Mouse (Mus musculus) liver, embryonic 11.5 days (tissue): ENCODE data around the gene Eif4a3. TPM values are rescaled to one million over a fixed set of nuclear protein-coding genes. Genes with fewer than 3 reads are reported as not detected.
"Not testable (repeated sequence)": the region's sequence is repeated elsewhere in the genome, so short reads cannot be mapped to it uniquely, and the experiment has no call there.

ENCODE experiments used
- ATAC-seq: fragments of 200-750 bp; cut with Nextera tagmentation; replicated peaks from 2 replicates; pipeline ENCODE4 v1.8.0; 2017; ENCODE audit warnings: moderate number of reproducible peaks, mild to moderate bottlenecking, moderate TSS enrichment, moderate library complexity; ENCODE audit not compliant: low FRiP score
- DNase-seq: peaks from one replicate; pipeline ENCODE4 v3.0.0-alpha.2; 2017; ENCODE audit warnings: low spot score
- H3K27ac ChIP-seq: fragments of 300-500 bp; sonication (generic); 2 replicates; pipeline ENCODE4 v1.5.1; 2014; ENCODE audit warnings: mild to moderate bottlenecking, low read depth, low read length, control low read depth
- H3K27me3 ChIP-seq: fragments of 300-500 bp; sonication (generic); replicated peaks from 2 replicates; pipeline ENCODE4 v1.6.1; 2014; ENCODE audit warnings: low read length, mixed read lengths; ENCODE audit not compliant: control insufficient read depth, insufficient read depth
- H3K36me3 ChIP-seq: fragments of 300-500 bp; sonication (generic); 2 replicates; pipeline ENCODE4 v1.6.1; 2014; ENCODE audit warnings: mild to moderate bottlenecking, low read length, moderate library complexity, mixed read lengths; ENCODE audit not compliant: control insufficient read depth, insufficient read depth
- H3K4me1 ChIP-seq: fragments of 300-500 bp; sonication (generic); replicated peaks from 2 replicates; pipeline ENCODE4 v1.6.1; 2014; ENCODE audit warnings: low read length, mixed read lengths; ENCODE audit not compliant: control insufficient read depth, insufficient read depth
- H3K4me2 ChIP-seq: fragments of 300-500 bp; sonication (generic); 2 replicates; pipeline ENCODE4 v1.6.1; 2014; ENCODE audit warnings: mild to moderate bottlenecking, control low read depth, moderate library complexity
- H3K4me3 ChIP-seq: fragments of 300-500 bp; sonication (generic); 2 replicates; pipeline ENCODE4 v1.5.1; 2014; ENCODE audit warnings: low read depth, low read length, control low read depth
- H3K9ac ChIP-seq: fragments of 300-500 bp; sonication (generic); 2 replicates; pipeline ENCODE4 v1.6.1; 2014; ENCODE audit warnings: low read depth, low read length, control low read depth
- H3K9me3 ChIP-seq: fragments of 300-500 bp; sonication (generic); 2 replicates; pipeline ENCODE4 v1.6.1; 2016; ENCODE audit warnings: low read length, inconsistent platforms, mixed read lengths; ENCODE audit not compliant: control insufficient read depth
- WGBS: fragments of 180-500 bp; shearing (Covaris S2); extraction: QIAGEN DNeasy Blood & Tissue Kit; methylation state at CpG from one replicate; pipeline ENCODE4 v1.1.7; 2014; 5-methylcytosine and 5-hydroxymethylcytosine counted together
- polyA plus RNA-seq: library from polyadenylated mRNA; unstranded; fragments of >200 nt; fragmentation: Nextera tagmentation; extraction: Ambion mirVana; gene quantifications from 2 replicates; pipeline ENCODE4 v1.2.1, GENCODE M21; 2014

Gene Eif4a3
- polyA plus RNA-seq, 1 experiment from 2014 or later: 404 TPM

DNA sequence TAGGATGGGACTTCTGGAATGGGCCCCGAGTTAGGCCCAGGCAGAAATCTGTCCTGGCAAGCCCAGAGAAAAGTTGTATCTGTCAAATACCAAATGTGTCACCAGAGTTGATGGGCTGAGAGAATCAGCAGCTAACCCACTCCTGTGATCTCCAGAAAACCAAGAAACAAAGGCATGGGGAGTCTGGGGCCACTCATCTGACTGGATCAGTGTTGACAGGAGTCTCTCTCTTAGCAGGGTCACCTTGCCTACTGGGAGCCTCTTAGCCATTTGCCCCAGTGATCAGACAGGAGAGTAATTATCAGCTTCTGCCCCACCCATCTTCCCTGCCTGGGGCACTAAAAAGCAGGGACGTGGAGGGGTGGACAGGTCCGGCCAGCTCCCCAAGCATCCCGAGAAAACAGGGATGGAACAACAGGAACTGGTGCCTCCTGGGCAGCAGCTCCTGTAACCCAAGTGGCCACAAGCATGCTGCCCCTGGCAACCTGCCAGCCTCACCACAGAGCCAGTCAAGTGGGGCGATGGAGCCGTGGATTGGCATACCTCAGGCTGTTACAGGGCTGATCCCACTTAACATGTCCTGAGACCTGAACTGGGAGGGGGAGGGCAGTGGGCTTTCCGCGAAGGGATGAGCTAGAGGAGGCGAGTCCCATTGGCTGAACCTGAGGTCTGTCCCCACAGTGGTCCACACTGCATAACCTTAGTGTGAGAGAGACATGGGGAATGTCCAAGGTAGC lies 13.9 kb downstream of the Eif4a3 start:
- Histone ChIP-seq H3K4me2 (no peak overlapping the region), H3K4me1 (no peaks in the 10 kb centered on the region), H3K27me3 (no peaks in the 10 kb centered on the region), H3K27ac (no peak overlapping the region), H3K9ac (no peak overlapping the region), H3K4me3 (no peak overlapping the region), H3K9me3 (no peaks in the 10 kb centered on the region), H3K36me3 (peaks cover 39% of the 10 kb centered on the region)
- ATAC-seq: no peak
- no peak for DNase-seq
- WGBS: 77% methylated on average over 9 of the region's 9 CpGs

GRCm38 (mm10) chr11:119281030-119281429 lies 18.9 kb downstream of the Eif4a3 start:
- Histone ChIP-seq H3K9ac (no peak overlapping the region), H3K4me3 (no peak overlapping the region), H3K9me3 (no peaks in the 10 kb centered on the region), H3K27ac (no peak overlapping the region), H3K4me2 (no peak overlapping the region), H3K27me3 (no peaks in the 10 kb centered on the region), H3K36me3 (peaks cover 6% of the 10 kb centered on the region; the same call in 1 of the 2 replicates), H3K4me1 (no peaks in the 10 kb centered on the region)
- WGBS: 82% methylated on average over 15 of the region's 15 CpGs
- DNase-seq: no peak
- no peak for ATAC-seq

GRCm38 (mm10) chr11:119273186-119273930 lies 26.5 kb downstream of the Eif4a3 start:
- Histone ChIP-seq H3K4me3 (no peak overlapping the region), H3K27ac (no peak overlapping the region), H3K9ac (no peak overlapping the region), H3K27me3 (no peaks in the 10 kb centered on the region), H3K4me1 (peaks cover 7% of the 10 kb centered on the region), H3K9me3 (no peaks in the 10 kb centered on the region), H3K4me2 (no peak overlapping the region), H3K36me3 (peaks cover 11% of the 10 kb centered on the region; the same call in 1 of the 2 replicates)
- no peak; the same call in 1 of the 2 replicates for ATAC-seq
- DNase-seq: no peak
- WGBS: 79% methylated on average over 8 of the region's 8 CpGs

DNA sequence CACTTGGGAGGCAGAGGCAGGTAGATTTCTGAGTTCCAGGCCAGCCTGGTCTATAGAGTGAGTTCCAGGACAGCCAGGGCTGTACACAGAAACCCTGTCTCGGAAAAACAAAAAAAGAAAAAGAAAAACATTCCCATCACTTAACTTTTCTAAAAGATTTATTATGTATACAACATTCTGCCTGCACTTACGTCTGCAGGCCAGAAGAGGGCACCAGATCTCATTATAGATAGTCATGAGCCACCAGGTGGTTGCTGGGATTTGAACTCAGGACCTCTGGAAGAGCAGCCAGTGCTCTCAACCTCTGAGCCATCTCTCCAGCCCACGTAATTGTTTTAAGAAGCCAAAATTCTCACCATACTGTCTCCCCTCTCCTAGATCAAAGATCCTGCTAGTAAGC lies 27.4 kb downstream of the Eif4a3 start:
- not testable (repeated sequence) for DNase-seq, H3K9ac ChIP-seq, H3K4me3 ChIP-seq, H3K9me3 ChIP-seq, H3K27me3 ChIP-seq, H3K27ac ChIP-seq, H3K4me2 ChIP-seq, H3K4me1 ChIP-seq, ATAC-seq
- WGBS: 72% methylated on average over 3 of the region's 3 CpGs
- H3K36me3 ChIP-seq: peaks cover 11% of the 10 kb centered on the region; the same call in 1 of the 2 replicates

DNA sequence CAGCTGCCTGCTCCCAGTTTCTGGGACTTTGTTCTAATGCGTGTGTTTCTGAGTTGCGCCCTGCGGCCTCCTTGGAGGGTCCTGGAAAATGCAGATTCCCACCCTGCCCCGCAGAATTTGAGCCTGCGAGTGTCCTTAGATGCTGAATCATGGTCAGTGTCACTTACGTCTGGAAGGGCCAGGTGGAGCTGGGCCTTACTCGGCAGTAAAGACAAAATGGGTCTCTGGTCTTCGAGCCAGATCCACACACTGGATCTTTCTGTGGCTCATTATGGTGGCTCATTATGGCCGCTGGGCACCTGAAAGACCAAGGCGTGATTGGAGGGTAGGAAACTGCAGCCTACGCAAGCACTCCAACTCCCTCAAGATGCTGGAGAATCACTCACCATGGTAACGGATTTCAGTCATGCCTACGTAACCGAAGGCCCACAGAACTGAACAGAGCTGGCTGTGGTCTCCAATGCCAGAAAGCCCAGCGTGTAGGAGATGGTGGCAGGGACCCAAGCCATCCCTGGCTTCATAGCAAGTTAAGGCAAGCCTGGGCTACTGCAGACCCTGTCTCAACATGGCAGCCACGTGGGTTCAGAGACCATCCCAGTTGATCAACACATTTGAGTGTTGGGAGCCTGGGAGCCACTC lies 31.2 kb downstream of the Eif4a3 start:
- no peaks in the 10 kb centered on the region for H3K9me3 ChIP-seq
- peak overlapping the region; percentile 63 for H3K4me3 ChIP-seq
- H3K4me2 ChIP-seq: peak overlapping the region; percentile 99
- ATAC-seq (no peak), DNase-seq (no peak)
- H3K36me3 ChIP-seq: peaks cover 7% of the 10 kb centered on the region; the same call in 1 of the 2 replicates
- H3K27me3 ChIP-seq: no peaks in the 10 kb centered on the region
- H3K9ac ChIP-seq: peak overlapping the region; percentile 67
- H3K27ac ChIP-seq: peak overlapping the region; percentile 36
- H3K4me1 ChIP-seq: peaks cover 9% of the 10 kb centered on the region
- 73% methylated on average over 16 of the region's 16 CpGs for WGBS

DNA sequence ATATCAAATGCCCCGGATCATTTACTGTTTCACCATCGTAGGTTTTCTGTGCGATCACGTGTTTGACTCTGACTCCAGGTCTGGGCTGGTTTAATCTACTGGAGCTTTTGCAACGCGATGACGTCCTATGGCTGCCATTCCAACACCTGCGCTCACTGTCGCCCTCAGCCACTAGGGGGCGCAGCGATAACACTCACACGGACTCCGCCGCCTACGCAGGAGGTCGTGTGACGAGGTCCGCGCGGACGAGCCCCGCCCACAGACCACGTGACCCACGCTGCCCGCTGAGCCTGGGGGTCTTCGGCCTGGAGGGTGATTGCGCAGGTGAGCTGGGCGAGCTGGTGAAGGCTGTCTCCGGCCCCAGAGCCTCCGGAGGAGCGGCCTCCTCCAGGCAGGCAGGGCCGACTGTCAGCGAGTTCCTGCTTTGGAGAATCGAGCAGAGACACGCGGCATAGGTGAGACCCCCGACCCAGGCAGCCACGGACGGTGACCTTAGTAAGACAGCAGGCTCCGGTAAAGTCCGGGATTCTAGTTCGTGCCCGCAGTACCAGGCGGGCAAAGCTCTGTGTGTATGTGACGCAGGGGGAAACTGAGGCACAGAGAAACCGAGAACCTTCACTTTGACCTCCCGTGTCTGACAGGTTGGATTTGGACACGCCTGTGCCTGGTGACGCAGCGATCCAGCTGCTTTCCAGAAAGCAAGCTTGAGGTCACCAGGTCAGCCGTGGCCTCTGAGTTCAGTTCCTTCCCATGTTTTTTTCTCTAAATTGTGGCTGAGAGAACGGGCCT lies 31.9 kb downstream of the Eif4a3 start, which contains the start of gene Gaa:
TSS of gene Gaa (plus strand) at position 120 of the 789 bp plus-strand sequence.
- Histone ChIP-seq H3K27me3 (no peaks in the 10 kb centered on the region), H3K9me3 (no peaks in the 10 kb centered on the region), H3K4me3 (peak within 1 kb of the TSS; percentile 63), H3K4me1 (peaks cover 9% of the 10 kb centered on the region), H3K36me3 (peaks cover 5% of the 10 kb centered on the region; the same call in 1 of the 2 replicates), H3K9ac (peak within 1 kb of the TSS; percentile 67), H3K4me2 (peak within 1 kb of the TSS; percentile 99), H3K27ac (peak within 1 kb of the TSS; percentile 36; the same call in 1 of the 2 replicates)
- ATAC-seq: peak; percentile 84
- DNase-seq: peak; percentile 93
- WGBS: 4% methylated on average over 52 of the region's 52 CpGs

DNA sequence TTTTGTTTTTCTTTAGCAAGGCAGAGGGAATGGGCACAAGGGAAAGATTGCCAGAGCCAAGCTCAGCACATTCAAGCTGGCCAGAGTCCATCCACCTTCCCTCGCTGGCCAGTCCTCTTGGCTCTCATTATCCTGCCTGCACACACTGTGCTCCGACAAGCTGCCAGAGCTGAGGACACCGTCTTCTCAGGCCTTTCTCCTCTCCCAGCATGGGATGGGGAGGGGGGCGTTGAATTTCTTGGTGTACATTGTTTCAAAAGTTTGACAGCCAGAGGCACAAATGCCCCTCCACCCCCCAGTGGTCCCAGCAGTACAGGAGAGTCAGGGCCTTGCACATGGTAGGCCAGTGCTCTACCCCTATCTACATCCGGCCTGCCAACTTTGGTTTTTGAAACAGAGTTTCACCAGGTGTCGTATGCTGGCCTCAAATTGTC lies 32.6 kb downstream of the Eif4a3 start:
- H3K27ac ChIP-seq: no peak overlapping the region

DNA sequence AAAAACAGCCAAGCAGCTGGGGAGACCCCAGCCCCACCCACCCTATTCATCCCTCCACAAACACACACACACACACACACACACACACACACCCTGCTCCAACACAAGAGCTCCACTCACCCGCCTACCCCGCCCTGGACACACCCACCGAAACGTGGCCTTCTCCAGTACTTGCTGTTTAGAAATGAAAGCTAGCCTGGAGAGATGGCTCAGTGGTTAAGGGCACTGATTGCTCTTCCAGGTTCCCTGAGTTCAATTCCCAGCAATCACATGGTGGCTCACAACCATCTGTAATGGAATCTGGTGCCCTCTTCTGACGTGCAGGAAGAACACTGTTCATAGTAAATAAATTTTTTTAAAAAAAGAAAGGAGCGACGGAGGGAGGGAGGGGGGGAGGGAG lies 34.1 kb downstream of the Eif4a3 start:
- Histone ChIP-seq H3K27me3 (no peaks in the 10 kb centered on the region), H3K4me3 (no peak overlapping the region), H3K36me3 (no peaks in the 10 kb centered on the region), H3K9me3 (no peaks in the 10 kb centered on the region), H3K9ac (no peak overlapping the region), H3K4me1 (peaks cover 9% of the 10 kb centered on the region), H3K4me2 (no peak overlapping the region), H3K27ac (no peak overlapping the region)
- DNase-seq (no peak), ATAC-seq (no peak)
- 73% methylated on average over 7 of the region's 7 CpGs for WGBS

More for the DNA sequence above, 32.6 kb downstream of the Eif4a3 start:
- DNase-seq (no peak), ATAC-seq (peak; percentile 14)
- Histone ChIP-seq H3K4me3 (peak overlapping the region; percentile 63), H3K36me3 (peaks cover 3% of the 10 kb centered on the region; the same call in 1 of the 2 replicates), H3K4me2 (peak overlapping the region; percentile 99), H3K27me3 (no peaks in the 10 kb centered on the region), H3K9me3 (no peaks in the 10 kb centered on the region), H3K9ac (peak overlapping the region; percentile 67; the same call in 1 of the 2 replicates), H3K4me1 (peaks cover 9% of the 10 kb centered on the region)
- WGBS: 59% methylated on average over 6 of the region's 6 CpGs
